Mouse (Mus musculus): Measurements from ENCODE around the gene Sult2b1. TPM values are rescaled to one million over a fixed set of nuclear protein-coding genes. Genes with fewer than 3 reads are reported as not detected.

Sult2b1 gene
- polyA plus RNA-seq, 2 experiments = 0.35 to 0.43 TPM

DNA sequence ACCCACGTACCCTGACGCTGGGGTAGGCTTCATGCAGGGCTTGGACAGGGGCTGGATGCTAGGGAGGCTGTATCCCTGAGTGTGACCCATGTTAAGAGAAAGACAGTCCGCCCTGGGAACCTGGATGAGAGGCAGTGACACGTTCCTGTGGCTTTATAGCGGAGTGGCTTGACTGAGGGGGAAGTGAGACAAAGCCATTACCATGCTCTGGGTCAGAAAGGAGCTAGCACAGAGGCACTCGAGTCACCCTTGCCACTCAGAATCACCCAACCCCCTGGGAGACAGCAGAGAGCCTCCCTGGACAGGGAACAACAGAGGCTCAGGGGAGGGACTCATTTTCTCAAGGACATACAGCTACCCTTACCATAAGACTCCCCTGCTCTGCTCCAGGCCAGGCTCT is 95.4 kb downstream of the Sult2b1 start:
- ATAC-seq (ENCODE audit: insufficient read depth) (no peak), DNase-seq (ENCODE audit: low read depth in 3 of 3, low spot score in 3 of 3) (no peak)
- H3K9ac ChIP-seq (replicated peaks) = no peak overlapping the region
- H3K4me3 ChIP-seq (ENCODE audit: insufficient read depth in 1 of 2, low read depth in 2 of 2, low read length in 2 of 2) = no peak overlapping the region
- no peak overlapping the region for H3K27ac ChIP-seq
- 45% methylated on average over 6 of the region's 6 CpGs for WGBS (ENCODE audit: insufficient replicate concordance)
- H3K9me3 ChIP-seq (ENCODE audit: control insufficient read depth, low read length) = no peaks in the 10 kb centered on the region
- no peaks in the 10 kb centered on the region for H3K4me1 ChIP-seq (replicated peaks; ENCODE audit: control insufficient read depth in 2 of 2, insufficient read depth in 2 of 2, low read length in 1 of 2)
- H3K27me3 ChIP-seq (ENCODE audit: control insufficient read depth, insufficient read depth, low read length) = no peaks in the 10 kb centered on the region
- no peak for TF ChIP-seq CTCF (IDR thresholded peaks at IDR 0.05; ENCODE audit: low read depth)
- no peak for TF ChIP-seq EP300 (IDR thresholded peaks at IDR 0.05; ENCODE audit: low read depth)
- H3K4me2 ChIP-seq (ENCODE audit: low read depth) = no peak overlapping the region
- H3K36me3 ChIP-seq (replicated peaks; ENCODE audit: control insufficient read depth, insufficient read depth, low read depth) = no peaks in the 10 kb centered on the region

DNA sequence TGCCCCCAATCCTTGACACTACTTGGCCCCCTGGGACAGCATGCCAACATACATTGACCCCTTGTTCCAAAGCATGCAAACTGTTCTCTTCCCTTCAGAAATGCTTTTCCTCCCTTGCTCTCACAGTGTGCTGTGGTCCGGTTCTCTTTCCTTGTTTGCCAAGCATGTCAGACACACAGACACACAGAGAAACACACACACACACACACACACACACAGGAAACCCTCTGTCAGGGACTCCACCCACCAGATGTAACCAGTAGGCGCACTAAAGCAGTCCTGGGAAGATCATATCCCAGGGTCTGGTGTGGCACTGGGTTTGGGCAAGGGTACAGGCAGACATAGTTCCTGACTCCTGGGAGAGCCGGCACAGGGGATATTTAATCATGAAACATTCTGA is 97.6 kb downstream of the Sult2b1 start:
- no peak overlapping the region for H3K9ac ChIP-seq (replicated peaks)
- DNase-seq (ENCODE audit: low read depth in 3 of 3, low spot score in 3 of 3) (no peak), ATAC-seq (ENCODE audit: insufficient read depth) (no peak)
- no peaks in the 10 kb centered on the region for H3K9me3 ChIP-seq (ENCODE audit: control insufficient read depth, low read length)
- H3K27me3 ChIP-seq (ENCODE audit: control insufficient read depth, insufficient read depth, low read length) = no peaks in the 10 kb centered on the region
- H3K27ac ChIP-seq = no peak overlapping the region
- TF ChIP-seq CTCF (IDR thresholded peaks at IDR 0.05; ENCODE audit: low read depth) = no peak
- no peak for TF ChIP-seq EP300 (IDR thresholded peaks at IDR 0.05; ENCODE audit: low read depth)
- WGBS (ENCODE audit: insufficient replicate concordance) = 57% methylated on average over 3 of the region's 3 CpGs
- no peak overlapping the region for H3K4me3 ChIP-seq (ENCODE audit: insufficient read depth in 1 of 2, low read depth in 2 of 2, low read length in 2 of 2)
- peaks cover 3 to 7% of the 10 kb centered on the region in 2 experiments; a peak in 2 of 4 replicates for H3K4me1 ChIP-seq (replicated peaks; ENCODE audit: control insufficient read depth in 2 of 2, insufficient read depth in 2 of 2, low read length in 1 of 2)
- H3K36me3 ChIP-seq (replicated peaks; ENCODE audit: control insufficient read depth, insufficient read depth, low read depth) = no peaks in the 10 kb centered on the region
- H3K4me2 ChIP-seq (ENCODE audit: low read depth) = no peak overlapping the region

GRCm38 (mm10) chr7:45685811-45686210 is 98.7 kb downstream of the Sult2b1 start:
- H3K4me1 ChIP-seq (replicated peaks; ENCODE audit: control insufficient read depth in 2 of 2, insufficient read depth in 2 of 2, low read length in 1 of 2) = peaks cover 3 to 10% of the 10 kb centered on the region in 2 experiments; a peak in 2 of 4 replicates
- ATAC-seq (ENCODE audit: insufficient read depth) (no peak), DNase-seq (ENCODE audit: low read depth in 3 of 3, low spot score in 3 of 3) (no peak)
- no peaks in the 10 kb centered on the region for H3K9me3 ChIP-seq (ENCODE audit: control insufficient read depth, low read length)
- H3K27me3 ChIP-seq (ENCODE audit: control insufficient read depth, insufficient read depth, low read length) = no peaks in the 10 kb centered on the region
- no peak for TF ChIP-seq CTCF (IDR thresholded peaks at IDR 0.05; ENCODE audit: low read depth)
- no peak overlapping the region for H3K27ac ChIP-seq
- 48% methylated on average over 10 of the region's 10 CpGs for WGBS (ENCODE audit: insufficient replicate concordance)
- no peak overlapping the region for H3K4me3 ChIP-seq (ENCODE audit: insufficient read depth in 1 of 2, low read depth in 2 of 2, low read length in 2 of 2)
- H3K4me2 ChIP-seq (ENCODE audit: low read depth) = no peak overlapping the region
- no peak overlapping the region for H3K9ac ChIP-seq (replicated peaks)
- no peaks in the 10 kb centered on the region for H3K36me3 ChIP-seq (replicated peaks; ENCODE audit: control insufficient read depth, insufficient read depth, low read depth)

GRCm38 (mm10) chr7:45683396-45684050 is 100.9 kb downstream of the Sult2b1 start, which contains the start of gene Ntn5:
Gene Ntn5 (plus strand): TSS chr7:45684022.
- ATAC-seq (ENCODE audit: insufficient read depth) (no peak), DNase-seq (ENCODE audit: low read depth in 3 of 3, low spot score in 3 of 3) (no peak)
- no peak for TF ChIP-seq EP300 (IDR thresholded peaks at IDR 0.05; ENCODE audit: low read depth)
- no peak for TF ChIP-seq CTCF (IDR thresholded peaks at IDR 0.05; ENCODE audit: low read depth)
- Histone ChIP-seq H3K36me3 (replicated peaks; ENCODE audit: control insufficient read depth, insufficient read depth, low read depth) (no peaks in the 10 kb centered on the region), H3K4me2 (ENCODE audit: low read depth) (no peak within 1 kb of the TSS), H3K9me3 (ENCODE audit: control insufficient read depth, low read length) (no peaks in the 10 kb centered on the region), H3K4me3 (ENCODE audit: insufficient read depth in 1 of 2, low read depth in 2 of 2, low read length in 2 of 2) (no peak within 1 kb of the TSS), H3K27ac (no peak within 1 kb of the TSS), H3K9ac (replicated peaks) (no peak within 1 kb of the TSS), H3K4me1 (replicated peaks; ENCODE audit: control insufficient read depth in 2 of 2, insufficient read depth in 2 of 2, low read length in 1 of 2) (peaks cover 3 to 10% of the 10 kb centered on the region in 2 experiments; a peak in 2 of 4 replicates), H3K27me3 (ENCODE audit: control insufficient read depth, insufficient read depth, low read length) (no peaks in the 10 kb centered on the region)
- WGBS (ENCODE audit: insufficient replicate concordance) = 66% methylated on average over 7 of the region's 7 CpGs

DNA sequence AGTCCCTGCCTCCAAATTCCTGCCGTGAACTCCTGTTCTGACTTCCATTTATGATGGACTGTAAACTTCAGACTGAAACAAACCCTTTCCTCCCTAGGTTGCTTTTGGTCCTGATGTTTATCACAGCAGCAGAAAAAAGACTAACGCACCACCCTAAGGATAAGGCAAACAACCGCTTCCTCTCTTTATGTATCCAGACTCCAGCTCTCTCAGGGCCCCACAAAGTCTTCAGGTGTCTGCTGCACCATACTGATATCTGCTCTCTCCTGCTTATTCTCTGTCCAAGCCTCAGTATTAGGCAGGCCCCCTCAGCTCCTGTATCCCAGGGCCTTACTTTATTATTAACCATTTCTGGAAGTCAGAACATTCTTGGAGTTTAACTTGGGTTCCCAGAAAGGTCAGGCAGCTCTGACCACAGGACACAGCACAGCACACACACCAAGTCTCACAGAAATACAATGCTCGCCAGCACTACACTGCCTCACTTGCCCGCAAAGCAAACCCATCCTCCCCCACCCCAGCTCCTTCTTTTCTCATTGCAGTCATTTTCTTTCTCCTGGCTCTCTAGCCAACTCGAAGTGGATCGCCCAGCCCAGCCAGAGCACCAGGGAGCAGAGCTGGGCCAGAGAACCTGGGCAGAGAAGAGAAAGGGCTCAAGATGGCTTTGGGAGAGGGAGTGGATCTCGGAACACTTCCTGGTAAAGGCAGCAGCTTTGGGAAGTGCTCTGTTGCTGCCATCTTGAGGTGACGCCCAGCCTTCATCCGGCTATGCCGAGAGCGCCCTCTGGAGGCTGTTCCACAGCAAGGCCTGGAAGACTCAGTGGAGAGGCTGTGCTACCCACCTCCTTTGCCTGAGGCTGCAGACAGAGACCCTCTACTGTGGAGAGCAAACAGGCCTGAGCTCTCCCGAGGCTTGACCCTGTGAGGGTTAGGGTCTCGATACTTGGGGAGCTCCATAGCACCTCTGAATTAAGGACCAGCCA is 102.0 kb downstream of the Sult2b1 start:
- Histone ChIP-seq H3K27me3 (ENCODE audit: control insufficient read depth, insufficient read depth, low read length) (no peaks in the 10 kb centered on the region), H3K4me1 (replicated peaks; ENCODE audit: control insufficient read depth in 2 of 2, insufficient read depth in 2 of 2, low read length in 1 of 2) (peaks cover 3 to 10% of the 10 kb centered on the region in 2 experiments; a peak in 2 of 4 replicates), H3K36me3 (replicated peaks; ENCODE audit: control insufficient read depth, insufficient read depth, low read depth) (no peaks in the 10 kb centered on the region), H3K4me3 (ENCODE audit: insufficient read depth in 1 of 2, low read depth in 2 of 2, low read length in 2 of 2) (no peak overlapping the region), H3K4me2 (ENCODE audit: low read depth) (peak overlapping the region; percentile 53), H3K27ac (no peak overlapping the region), H3K9me3 (ENCODE audit: control insufficient read depth, low read length) (no peaks in the 10 kb centered on the region), H3K9ac (replicated peaks) (no peak overlapping the region)
- DNase-seq (ENCODE audit: low read depth in 3 of 3, low spot score in 3 of 3) = peak; percentile 57 to 63 (median 58)
- TF ChIP-seq EP300 (IDR thresholded peaks at IDR 0.05; ENCODE audit: low read depth) (no peak), CTCF (IDR thresholded peaks at IDR 0.05; ENCODE audit: low read depth) (peak; percentile 97)
- WGBS (ENCODE audit: insufficient replicate concordance) = 22% methylated on average over 14 of the region's 14 CpGs
- peak; percentile 52; the same call in 1 of the 2 replicates for ATAC-seq (ENCODE audit: insufficient read depth)
